Mouse (Mus musculus) forebrain, embryonic 12.5 days (tissue): ENCODE results near the gene Mical3. TPM values are rescaled to one million over a fixed set of nuclear protein-coding genes. Genes with fewer than 3 reads are reported as not detected.

Experiments
- ATAC-seq: fragments of 200-750 bp; cut with Nextera tagmentation; 2 replicates; pipeline ENCODE4 v1.8.0; 2017; ENCODE audit warnings: moderate TSS enrichment; ENCODE audit not compliant: low FRiP score
- H3K27ac ChIP-seq: fragments of 300-500 bp; sonication (generic); 2 replicates; pipeline ENCODE4 v1.5.1; 2016; ENCODE audit warnings: mild to moderate bottlenecking
- H3K27me3 ChIP-seq: fragments of 300-500 bp; sonication (generic); 2 replicates; pipeline ENCODE4 v1.6.1; 2016; ENCODE audit warnings: mild to moderate bottlenecking
- H3K36me3 ChIP-seq: fragments of 300-500 bp; sonication (generic); replicated peaks from 2 replicates; pipeline ENCODE4 v1.6.1; 2016; ENCODE audit warnings: mild to moderate bottlenecking
- H3K4me1 ChIP-seq: fragments of 300-500 bp; sonication (generic); 2 replicates; pipeline ENCODE4 v1.6.1; 2016
- H3K4me2 ChIP-seq: fragments of 300-500 bp; sonication (generic); 2 replicates; pipeline ENCODE4 v1.6.1; 2016; ENCODE audit warnings: mild to moderate bottlenecking, moderate library complexity
- H3K4me3 ChIP-seq: fragments of 300-500 bp; sonication (generic); replicated peaks from 2 replicates; pipeline ENCODE4 v1.5.1; 2016; ENCODE audit warnings: mild to moderate bottlenecking
- H3K9ac ChIP-seq: fragments of 300-500 bp; sonication (generic); 2 replicates; pipeline ENCODE4 v1.6.1; 2016; ENCODE audit warnings: mild to moderate bottlenecking
- H3K9me3 ChIP-seq: fragments of 300-500 bp; sonication (generic); 2 replicates; pipeline ENCODE4 v1.6.1; 2016
- WGBS: fragments of 180-500 bp; shearing (Covaris S2); methylation state at CpG from one replicate; pipeline ENCODE4 v1.1.7; 2016; 5-methylcytosine and 5-hydroxymethylcytosine counted together
- polyA plus RNA-seq: library from polyadenylated mRNA; unstranded; fragments of >200 nt; fragmentation: Nextera tagmentation; extraction: Ambion mirVana; gene quantifications from 2 replicates; pipeline ENCODE4 v1.2.1, GENCODE M21; 2016

Gene Mical3
- polyA plus RNA-seq, 1 experiment from 2014 or later, result 17.6 TPM

DNA sequence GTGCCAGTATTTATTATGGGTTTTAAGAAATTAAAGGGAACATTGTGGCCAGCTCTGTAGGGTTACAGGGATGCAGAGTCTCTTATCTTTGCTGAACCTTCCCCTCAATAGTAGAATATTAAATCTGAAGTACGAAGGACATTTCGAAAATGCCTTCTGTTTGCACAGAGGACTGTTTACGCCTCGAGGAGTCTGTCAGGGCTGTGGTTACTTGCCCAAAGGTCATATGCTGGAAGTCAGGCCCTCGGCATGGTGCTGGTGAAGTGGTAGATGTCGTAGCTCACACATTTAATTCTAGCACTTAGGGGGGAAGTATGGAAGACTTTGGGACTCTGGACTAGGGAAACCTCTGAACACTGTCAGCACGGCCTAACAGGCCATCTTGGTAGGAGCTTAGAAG is 99.4 kb downstream of the Mical3 start:
- H3K9me3 ChIP-seq, result no peaks in the 10 kb centered on the region
- no peak overlapping the region for H3K27ac ChIP-seq
- H3K4me3 ChIP-seq, result no peak overlapping the region
- ATAC-seq, result no peak
- WGBS, result 91% methylated on average over 7 of the region's 7 CpGs
- H3K27me3 ChIP-seq, result no peaks in the 10 kb centered on the region
- H3K9ac ChIP-seq, result no peak overlapping the region
- H3K4me1 ChIP-seq, result peaks cover 14% of the 10 kb centered on the region
- H3K36me3 ChIP-seq, result peaks cover 67% of the 10 kb centered on the region
- no peak overlapping the region for H3K4me2 ChIP-seq

DNA sequence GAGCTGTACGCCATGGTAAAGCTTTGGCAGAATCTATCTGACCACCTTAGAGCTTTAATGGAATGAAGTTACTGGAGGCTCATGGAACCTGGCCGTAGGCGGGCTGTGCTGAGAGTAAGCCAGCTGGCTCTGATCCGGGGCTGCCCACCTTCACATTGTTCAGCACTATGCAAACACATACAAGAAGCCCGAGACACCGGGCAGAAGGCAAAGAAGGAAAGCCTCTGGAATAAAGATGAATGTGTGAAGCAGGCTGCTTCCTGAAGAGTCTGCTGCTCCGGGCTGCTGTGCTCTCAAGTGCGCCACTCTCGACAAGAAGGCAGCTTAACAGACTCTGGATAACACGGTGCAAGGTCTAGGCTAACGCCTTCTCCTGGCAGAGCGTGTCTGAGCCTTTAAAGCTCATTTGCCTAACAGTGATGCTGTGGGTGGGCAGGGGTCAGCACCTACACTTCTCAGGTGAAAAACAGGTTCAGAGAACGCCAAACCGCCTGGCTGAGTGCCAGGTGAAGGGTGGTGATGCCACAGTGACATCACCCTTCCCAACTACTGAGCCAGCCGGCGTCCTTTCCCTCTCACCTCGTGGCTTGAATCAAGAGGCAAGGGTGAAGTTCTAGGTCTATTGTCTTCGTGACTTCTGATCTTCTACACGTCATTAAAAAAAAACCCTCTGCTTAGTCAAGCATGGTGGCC is 100.8 kb downstream of the Mical3 start:
- Histone ChIP-seq H3K4me1 (peaks cover 19% of the 10 kb centered on the region), H3K36me3 (peaks cover 65% of the 10 kb centered on the region), H3K27ac (no peak overlapping the region), H3K9ac (no peak overlapping the region), H3K4me2 (no peak overlapping the region), H3K27me3 (no peaks in the 10 kb centered on the region), H3K4me3 (no peak overlapping the region), H3K9me3 (no peaks in the 10 kb centered on the region)
- WGBS, result 92% methylated on average over 19 of the region's 19 CpGs
- ATAC-seq, result no peak

DNA sequence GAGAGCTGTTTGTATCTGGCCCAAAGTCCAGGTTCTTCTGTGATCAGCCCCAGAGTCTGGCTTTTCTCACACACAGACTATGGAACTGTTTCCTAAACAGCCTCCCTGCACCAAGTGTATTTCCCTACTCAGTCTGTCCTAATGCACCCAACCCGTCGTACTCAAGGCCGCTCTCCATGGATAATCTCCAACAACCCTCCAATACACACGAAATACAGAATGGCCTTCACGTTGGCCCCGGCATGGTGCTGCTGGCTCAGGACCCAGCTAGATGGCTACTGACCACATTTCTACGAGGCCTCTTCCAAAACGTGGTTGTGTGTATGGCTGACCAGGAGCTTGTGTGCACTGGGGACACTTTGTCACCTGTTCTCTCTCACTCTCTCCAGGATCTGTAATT is 102.3 kb downstream of the Mical3 start:
- Histone ChIP-seq H3K36me3 (peaks cover 62% of the 10 kb centered on the region), H3K27me3 (no peaks in the 10 kb centered on the region), H3K27ac (no peak overlapping the region), H3K4me3 (no peak overlapping the region), H3K9me3 (no peaks in the 10 kb centered on the region), H3K4me1 (peaks cover 19% of the 10 kb centered on the region), H3K4me2 (no peak overlapping the region), H3K9ac (no peak overlapping the region)
- ATAC-seq, result no peak
- 97% methylated on average over 8 of the region's 8 CpGs for WGBS

DNA sequence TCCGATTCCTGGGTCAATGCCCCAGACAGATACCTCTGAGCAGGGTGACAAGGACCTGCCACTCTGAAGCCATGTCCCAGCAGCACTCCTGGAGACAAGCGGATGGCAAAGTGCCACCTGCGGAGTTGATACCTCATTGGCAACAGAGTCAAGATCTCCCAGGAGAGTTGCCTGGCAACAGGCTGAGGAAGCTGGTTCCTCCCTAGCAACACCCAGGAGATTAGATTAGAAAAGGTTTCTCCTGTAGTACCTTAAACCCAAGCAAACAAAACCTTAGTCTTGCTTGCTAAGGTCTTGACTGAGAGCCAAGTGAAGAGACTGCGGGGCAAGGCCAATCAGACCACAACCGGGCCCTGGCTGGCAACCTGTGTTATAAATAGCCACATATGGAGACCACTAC is 103.5 kb downstream of the Mical3 start:
- Histone ChIP-seq H3K27me3 (no peaks in the 10 kb centered on the region), H3K4me2 (no peak overlapping the region), H3K36me3 (peaks cover 58% of the 10 kb centered on the region), H3K9me3 (no peaks in the 10 kb centered on the region), H3K9ac (no peak overlapping the region), H3K4me3 (no peak overlapping the region), H3K27ac (no peak overlapping the region), H3K4me1 (peaks cover 19% of the 10 kb centered on the region)
- ATAC-seq, result no peak
- WGBS, result 66% methylated on average over 5 of the region's 5 CpGs

DNA sequence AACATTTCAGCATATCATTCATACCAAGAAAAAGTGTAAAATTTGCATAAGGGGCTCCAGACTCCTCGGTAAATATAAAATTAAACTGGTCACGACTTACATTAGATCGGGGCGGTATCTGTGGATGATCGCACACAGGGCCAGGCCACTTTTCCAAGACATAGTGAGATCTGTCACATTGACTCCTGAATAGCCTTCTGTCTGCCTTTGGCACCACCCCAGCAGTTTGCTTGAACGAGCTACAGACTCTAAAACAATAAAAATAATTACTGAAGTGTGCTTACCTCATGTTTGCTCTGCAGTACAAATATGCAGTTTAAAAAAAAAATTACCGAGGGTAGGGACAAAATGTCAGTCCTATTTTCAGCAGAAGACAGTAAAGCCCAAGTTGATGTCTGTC is 103.9 kb downstream of the Mical3 start:
- Histone ChIP-seq H3K9me3 (no peaks in the 10 kb centered on the region), H3K4me1 (peaks cover 19% of the 10 kb centered on the region), H3K27ac (no peak overlapping the region), H3K9ac (no peak overlapping the region), H3K4me2 (no peak overlapping the region), H3K36me3 (peaks cover 59% of the 10 kb centered on the region), H3K4me3 (no peak overlapping the region), H3K27me3 (no peaks in the 10 kb centered on the region)
- WGBS, result 73% methylated on average over 7 of the region's 7 CpGs
- ATAC-seq, result no peak

DNA sequence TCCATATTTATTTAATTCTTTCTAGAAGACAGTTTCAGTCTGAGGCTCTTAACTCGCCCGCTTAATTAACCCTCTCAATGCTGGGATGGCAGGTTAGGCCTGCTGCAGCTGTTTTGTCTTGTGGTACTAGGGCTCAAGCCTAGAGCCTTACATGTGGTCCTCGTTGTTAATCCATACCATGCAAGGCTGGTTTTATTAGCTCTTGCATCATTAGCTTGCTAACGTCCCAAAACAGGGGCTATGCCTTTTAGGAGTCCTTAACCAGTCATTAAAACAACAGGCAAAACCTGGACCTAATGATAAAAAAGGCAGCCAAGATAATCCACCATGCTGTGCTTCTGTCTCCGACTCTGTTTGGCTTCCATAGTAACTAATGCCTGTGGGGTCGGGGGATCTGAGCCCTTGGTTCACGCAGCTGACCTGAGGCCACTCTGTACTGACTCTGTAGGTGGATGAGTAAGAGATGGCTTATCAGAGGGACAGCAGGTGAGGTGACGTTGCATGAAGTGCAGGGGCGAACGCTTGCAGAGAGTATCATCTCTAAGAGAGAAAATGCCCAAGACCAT is 104.7 kb downstream of the Mical3 start:
- Histone ChIP-seq H3K9ac (no peak overlapping the region), H3K4me1 (peaks cover 19% of the 10 kb centered on the region), H3K9me3 (no peaks in the 10 kb centered on the region), H3K27ac (no peak overlapping the region), H3K4me2 (no peak overlapping the region), H3K27me3 (no peaks in the 10 kb centered on the region), H3K36me3 (peaks cover 64% of the 10 kb centered on the region), H3K4me3 (no peak overlapping the region)
- 37% methylated on average over 10 of the region's 10 CpGs for WGBS
- no peak for ATAC-seq

DNA sequence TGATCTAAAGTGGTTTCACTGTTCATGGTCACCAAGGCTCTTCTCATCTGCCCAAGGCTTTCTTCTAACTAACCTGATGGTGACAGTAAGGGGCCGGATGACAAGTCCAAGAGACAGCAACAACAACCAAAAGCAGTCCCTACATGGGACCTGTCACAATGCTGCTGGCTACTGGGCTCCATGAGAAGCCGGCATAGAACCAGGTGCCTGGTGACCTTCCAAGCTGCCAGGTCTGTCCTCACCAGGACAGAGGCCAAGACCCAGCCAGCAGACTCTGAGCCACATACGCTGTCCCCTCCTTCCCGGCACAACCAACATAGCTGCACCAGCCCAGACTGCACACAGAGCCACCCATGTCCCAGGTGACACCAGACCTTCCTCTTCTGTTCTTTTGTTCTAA is 112.7 kb downstream of the Mical3 start:
- Histone ChIP-seq H3K4me2 (no peak overlapping the region), H3K9me3 (no peaks in the 10 kb centered on the region), H3K27ac (no peak overlapping the region), H3K4me3 (no peak overlapping the region), H3K9ac (no peak overlapping the region), H3K36me3 (peaks cover 55% of the 10 kb centered on the region), H3K27me3 (no peaks in the 10 kb centered on the region), H3K4me1 (no peaks in the 10 kb centered on the region)
- ATAC-seq, result no peak
- 98% methylated on average over 4 of the region's 4 CpGs for WGBS

DNA sequence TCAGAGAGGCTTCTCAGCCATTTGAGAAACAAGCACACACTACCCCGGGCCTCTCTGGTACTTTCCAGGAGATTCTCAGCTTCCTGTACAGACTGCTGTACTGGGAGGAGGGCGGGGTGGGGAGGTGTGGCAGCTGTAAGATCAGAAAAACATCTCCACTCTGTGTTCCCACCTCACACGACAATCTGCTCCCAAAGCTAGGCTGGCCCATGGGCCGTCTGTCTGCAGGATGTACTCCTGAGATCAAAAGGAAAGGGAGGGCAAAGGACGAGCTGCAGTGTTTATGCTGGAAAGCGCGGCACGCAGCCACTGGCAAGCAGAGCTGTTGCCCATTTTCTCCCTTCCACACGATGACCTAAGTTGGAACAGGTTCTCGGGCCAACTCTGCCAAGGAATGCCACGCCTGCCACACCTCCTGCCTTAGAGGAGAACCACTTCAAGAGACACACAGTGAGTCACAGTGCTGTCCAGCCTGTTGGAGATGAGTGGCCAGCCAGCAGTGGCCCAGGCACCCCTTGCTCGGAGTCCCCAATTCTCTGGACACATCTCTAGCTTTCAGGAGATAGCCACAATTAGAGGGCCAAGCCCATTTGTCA is 113.3 kb downstream of the Mical3 start:
- H3K36me3 ChIP-seq, result peaks cover 53% of the 10 kb centered on the region
- no peaks in the 10 kb centered on the region for H3K9me3 ChIP-seq
- H3K4me3 ChIP-seq, result no peak overlapping the region
- no peak overlapping the region for H3K9ac ChIP-seq
- no peaks in the 10 kb centered on the region for H3K4me1 ChIP-seq
- no peaks in the 10 kb centered on the region for H3K27me3 ChIP-seq
- no peak overlapping the region for H3K4me2 ChIP-seq
- H3K27ac ChIP-seq, result no peak overlapping the region
- 84% methylated on average over 12 of the region's 12 CpGs for WGBS
- no peak for ATAC-seq

DNA sequence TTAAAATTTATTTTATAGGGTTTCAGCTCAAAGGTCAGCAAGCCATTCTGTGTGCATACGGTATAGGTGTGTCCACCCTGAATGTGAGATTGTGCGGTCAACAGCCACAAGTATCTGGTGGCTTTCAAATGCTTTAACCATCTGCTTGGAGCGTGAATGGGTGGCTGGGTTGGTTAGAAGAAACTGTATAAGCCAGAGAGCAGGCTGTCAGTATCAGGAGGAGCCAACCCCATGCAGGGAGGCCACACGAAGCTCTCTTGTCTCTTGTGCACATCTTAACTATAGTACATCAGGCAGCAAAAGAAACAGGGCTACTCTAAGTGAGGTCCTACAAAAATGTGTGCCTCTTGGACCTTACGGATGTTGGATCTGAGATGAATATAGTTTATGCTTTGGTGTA is 114.7 kb downstream of the Mical3 start:
- 85% methylated on average over 5 of the region's 5 CpGs for WGBS
- H3K9me3 ChIP-seq, result no peaks in the 10 kb centered on the region
- no peak for ATAC-seq

DNA sequence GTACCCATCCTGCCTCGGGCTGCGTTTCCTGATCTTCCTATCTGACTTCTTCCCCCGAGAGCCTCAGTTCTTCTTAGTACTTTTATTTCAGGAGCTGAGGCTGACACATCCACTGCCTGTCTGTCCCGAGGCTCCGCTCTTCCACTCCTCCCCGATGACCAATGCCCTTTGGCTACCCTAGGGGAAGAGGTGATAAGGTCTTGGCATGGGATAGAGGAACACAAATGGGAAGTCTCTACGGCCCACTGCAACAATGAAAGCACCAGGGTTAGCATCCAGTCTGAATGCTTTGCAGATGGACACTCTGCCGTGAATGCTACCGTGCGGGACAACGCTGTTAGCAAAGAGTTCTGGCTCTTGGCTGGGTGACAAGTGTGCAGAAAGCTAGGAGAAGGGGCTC is 116.5 kb downstream of the Mical3 start:
- Histone ChIP-seq H3K9me3 (no peaks in the 10 kb centered on the region), H3K9ac (no peak overlapping the region), H3K27ac (no peak overlapping the region), H3K4me2 (no peak overlapping the region), H3K4me3 (no peak overlapping the region), H3K36me3 (peaks cover 29% of the 10 kb centered on the region), H3K4me1 (no peaks in the 10 kb centered on the region), H3K27me3 (no peaks in the 10 kb centered on the region)
- 88% methylated on average over 11 of the region's 11 CpGs for WGBS
- ATAC-seq, result no peak

More for the DNA sequence above, 114.7 kb downstream of the Mical3 start:
- Histone ChIP-seq H3K36me3 (peaks cover 47% of the 10 kb centered on the region), H3K27me3 (no peaks in the 10 kb centered on the region), H3K27ac (no peak overlapping the region), H3K4me1 (no peaks in the 10 kb centered on the region), H3K4me3 (no peak overlapping the region), H3K4me2 (no peak overlapping the region), H3K9ac (no peak overlapping the region)

DNA sequence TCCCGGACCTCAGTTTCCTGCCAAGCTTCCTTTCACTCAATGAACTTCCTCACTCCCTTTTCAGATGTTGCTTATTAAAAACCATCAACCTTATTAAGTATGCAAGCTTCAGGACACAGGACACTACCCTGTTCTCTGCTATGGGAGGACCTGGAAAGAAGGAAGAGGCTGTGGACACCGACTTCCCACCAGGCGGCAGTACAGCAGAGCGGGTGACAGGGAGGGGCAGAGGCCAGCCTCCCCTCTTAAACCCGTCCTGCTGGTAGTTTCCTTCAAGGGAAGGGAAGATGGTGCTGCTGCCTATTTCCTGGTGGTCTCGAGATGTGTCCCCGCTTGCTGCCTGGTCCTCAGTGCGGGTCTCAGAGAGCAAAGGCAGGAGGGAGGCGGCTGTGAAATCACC is 117.0 kb downstream of the Mical3 start:
- Histone ChIP-seq H3K27me3 (no peaks in the 10 kb centered on the region), H3K36me3 (peaks cover 28% of the 10 kb centered on the region), H3K4me2 (no peak overlapping the region), H3K4me1 (no peaks in the 10 kb centered on the region), H3K9ac (no peak overlapping the region), H3K9me3 (no peaks in the 10 kb centered on the region), H3K4me3 (no peak overlapping the region), H3K27ac (no peak overlapping the region)
- ATAC-seq, result no peak
- WGBS, result 56% methylated on average over 9 of the region's 9 CpGs

DNA sequence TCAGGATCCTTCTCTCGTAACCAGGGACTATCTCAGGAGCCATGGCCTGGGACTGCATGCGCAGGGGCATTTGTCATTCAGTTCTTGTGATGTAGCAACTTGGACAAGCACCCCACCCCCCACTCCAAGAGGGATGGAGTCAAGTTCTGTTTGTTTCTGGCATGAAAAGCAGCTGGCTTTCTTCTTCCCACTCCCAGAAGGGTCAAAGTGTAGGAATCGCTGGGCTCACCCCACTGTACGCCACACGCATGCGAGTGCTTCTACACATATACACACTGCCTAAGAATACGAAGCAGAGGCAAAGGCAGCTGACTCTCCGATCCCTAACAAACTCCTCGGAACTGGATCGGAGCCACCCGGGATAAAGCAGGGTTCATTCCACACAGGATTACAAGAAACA is 119.1 kb downstream of the Mical3 start:
- H3K9ac ChIP-seq, result no peak overlapping the region
- H3K4me3 ChIP-seq, result no peak overlapping the region
- H3K36me3 ChIP-seq, result peaks cover 18% of the 10 kb centered on the region
- H3K27me3 ChIP-seq, result no peaks in the 10 kb centered on the region
- no peak overlapping the region for H3K27ac ChIP-seq
- no peak overlapping the region for H3K4me2 ChIP-seq
- H3K9me3 ChIP-seq, result no peaks in the 10 kb centered on the region
- no peaks in the 10 kb centered on the region for H3K4me1 ChIP-seq
- 96% methylated on average over 11 of the region's 11 CpGs for WGBS
- ATAC-seq, result no peak

DNA sequence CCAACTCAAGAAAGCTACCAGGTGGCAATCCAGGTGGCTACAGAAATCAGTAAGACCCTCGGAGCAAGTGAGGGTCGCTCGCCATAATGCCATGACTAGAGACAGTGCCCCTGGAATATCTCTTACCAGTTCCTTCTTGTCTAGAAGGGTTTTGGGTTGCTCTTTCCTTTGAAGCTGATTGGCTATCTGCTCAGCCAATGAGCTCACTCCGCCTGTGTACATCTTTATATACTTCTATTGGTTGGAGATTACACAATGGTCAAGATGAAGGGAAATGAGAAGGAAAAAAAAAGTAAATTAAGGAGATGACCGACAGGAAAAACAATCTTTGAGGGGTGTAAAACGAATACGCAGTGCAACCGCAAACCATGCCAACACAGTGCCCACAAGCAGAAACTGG is 121.1 kb downstream of the Mical3 start:
- no peak overlapping the region for H3K4me3 ChIP-seq
- WGBS, result 90% methylated on average over 8 of the region's 8 CpGs
- H3K9ac ChIP-seq, result no peak overlapping the region
- H3K27ac ChIP-seq, result no peak overlapping the region
- H3K27me3 ChIP-seq, result no peaks in the 10 kb centered on the region
- no peak for ATAC-seq
- H3K9me3 ChIP-seq, result no peaks in the 10 kb centered on the region
- H3K4me1 ChIP-seq, result no peaks in the 10 kb centered on the region
- peaks cover 18% of the 10 kb centered on the region for H3K36me3 ChIP-seq
- H3K4me2 ChIP-seq, result no peak overlapping the region
